Mouse (Mus musculus) C2C12 (cell line): ENCODE data around the gene Sh3tc1. TPM values are rescaled to one million over a fixed set of nuclear protein-coding genes. Genes with fewer than 3 reads are reported as not detected.

Experiments used
- H3K27me3 ChIP-seq: one replicate; pipeline ENCODE4 v1.6.1; 2011; ENCODE audit not compliant: control insufficient read depth, insufficient read depth, insufficient read length
- H3K36me3 ChIP-seq: one replicate; pipeline ENCODE4 v1.6.1; 2011; ENCODE audit not compliant: control insufficient read depth, insufficient read depth
- H3K4me3 ChIP-seq: one replicate; pipeline ENCODE4 v1.5.1; 2011; ENCODE audit warnings: mild to moderate bottlenecking, control low read depth; ENCODE audit not compliant: poor library complexity, insufficient read depth, severe bottlenecking
- H3K79me2 ChIP-seq: one replicate; pipeline ENCODE4 v1.6.1; 2011; ENCODE audit not compliant: control insufficient read depth, insufficient read depth
- H3K79me3 ChIP-seq: one replicate; pipeline ENCODE4 v1.6.1; 2011; ENCODE audit warnings: low read depth, control low read depth
- H3ac ChIP-seq: one replicate; pipeline ENCODE3; 2011; ENCODE audit warnings: low read depth; ENCODE audit not compliant: control insufficient read depth, insufficient read length
- CEBPB ChIP-seq: IDR thresholded peaks from one replicate; pipeline ENCODE4 v1.6.1; 2011; ENCODE audit warnings: low read depth, mild to moderate bottlenecking, control low read depth, moderate library complexity
- CTCF ChIP-seq: IDR thresholded peaks from one replicate; pipeline ENCODE4 v1.5.1; 2011; ENCODE audit not compliant: control insufficient read depth, insufficient read depth, insufficient read length
- FOSL1 ChIP-seq: IDR thresholded peaks from one replicate; pipeline ENCODE4 v1.8.0; 2011; ENCODE audit warnings: mild to moderate bottlenecking, low read length; ENCODE audit not compliant: poor library complexity, insufficient read depth, severe bottlenecking
- MAX ChIP-seq: IDR thresholded peaks from one replicate; pipeline ENCODE4 v1.6.1; 2011; ENCODE audit warnings: mild to moderate bottlenecking, control low read depth
- MYOD1 ChIP-seq: IDR thresholded peaks from one replicate; pipeline ENCODE4 v1.6.1; 2011; ENCODE audit warnings: low read depth; ENCODE audit not compliant: control insufficient read depth, insufficient read length
- MYOG ChIP-seq: IDR thresholded peaks from one replicate; pipeline ENCODE4 v1.6.1; 2011; ENCODE audit not compliant: control insufficient read depth, insufficient read length; ENCODE audit errors: extremely low read depth
- USF1 ChIP-seq: IDR thresholded peaks from one replicate; pipeline ENCODE4 v1.6.1; 2011; ENCODE audit warnings: low read depth, mild to moderate bottlenecking, control low read depth, moderate library complexity
- polyA plus RNA-seq: library from polyadenylated mRNA; unstranded; fragments of >200 nt; fragmentation: generic; extraction: Trizol; gene quantifications from one replicate; pipeline ENCODE4 v1.2.1, GENCODE M21; 2012; ENCODE audit warnings: missing spikeins

Sh3tc1 gene
- polyA plus RNA-seq, 1 experiment = 0.20 TPM

DNA sequence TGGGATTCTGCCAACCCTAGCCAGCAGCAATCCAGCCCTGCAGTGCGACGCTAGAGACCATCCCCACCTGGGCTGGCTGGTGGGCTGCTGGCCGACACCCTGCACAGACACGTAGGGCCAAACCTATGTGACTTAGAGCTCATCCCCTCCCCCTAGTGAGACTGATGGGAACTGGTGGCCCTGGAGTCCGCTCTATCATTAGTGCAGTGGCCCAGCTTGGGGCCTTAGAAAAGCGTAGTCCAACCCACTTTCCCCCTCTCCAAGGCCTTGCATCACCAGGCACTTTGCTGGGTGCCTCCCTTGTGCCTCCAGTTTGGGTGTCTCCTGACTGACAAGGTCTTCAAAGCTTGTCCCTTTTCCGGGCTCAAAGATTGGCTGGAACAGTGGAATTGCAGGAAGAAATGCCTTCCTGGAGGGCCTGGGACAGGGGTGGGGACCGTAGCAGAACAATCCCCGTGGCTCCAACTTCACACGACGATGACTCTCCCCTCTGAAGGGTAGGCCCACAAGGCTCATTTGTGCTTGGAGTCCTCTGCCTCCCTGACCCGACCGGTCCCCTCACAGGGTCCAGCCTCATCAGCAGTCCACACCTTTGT lies 1.5 kb upstream of the Sh3tc1 start:
- no peaks in the 10 kb centered on the region for H3K79me3 ChIP-seq
- TF ChIP-seq MYOD1 (no peak), MAX (no peak), CEBPB (no peak), MYOG (no peak), FOSL1 (no peak), CTCF (no peak), USF1 (no peak)
- no peak overlapping the region for H3ac ChIP-seq
- H3K27me3 ChIP-seq = no peaks in the 10 kb centered on the region
- H3K36me3 ChIP-seq = no peaks in the 10 kb centered on the region
- no peaks in the 10 kb centered on the region for H3K79me2 ChIP-seq
- no peak overlapping the region for H3K4me3 ChIP-seq

DNA sequence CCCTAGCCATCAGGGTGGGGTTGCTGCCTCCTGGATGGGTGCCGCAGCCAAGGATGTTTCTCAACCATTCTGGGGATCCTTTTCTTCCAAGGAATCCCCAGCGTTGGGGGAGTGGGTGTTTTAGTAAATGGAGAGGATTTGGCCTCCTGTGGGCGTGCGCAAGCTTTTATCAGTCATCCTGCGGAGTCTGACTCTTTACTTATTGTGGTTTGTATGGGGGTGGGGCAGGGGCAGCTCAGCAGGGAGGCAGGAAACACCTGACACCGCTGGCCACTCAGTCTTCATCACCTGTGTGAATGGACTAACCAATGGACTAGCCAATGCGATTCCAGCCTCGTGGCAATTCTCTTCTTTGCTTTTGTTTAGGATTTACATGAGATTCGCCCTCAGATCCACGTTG lies 929 bp upstream of the Sh3tc1 start:
- no peak overlapping the region for H3ac ChIP-seq
- H3K79me2 ChIP-seq = no peaks in the 10 kb centered on the region
- H3K4me3 ChIP-seq = no peak overlapping the region
- no peaks in the 10 kb centered on the region for H3K27me3 ChIP-seq
- TF ChIP-seq CTCF = no peak
- no peak for TF ChIP-seq FOSL1
- no peak for TF ChIP-seq USF1
- TF ChIP-seq CEBPB = no peak
- TF ChIP-seq MYOD1 = no peak
- TF ChIP-seq MAX = no peak
- no peak for TF ChIP-seq MYOG
- H3K36me3 ChIP-seq = no peaks in the 10 kb centered on the region
- no peaks in the 10 kb centered on the region for H3K79me3 ChIP-seq

DNA sequence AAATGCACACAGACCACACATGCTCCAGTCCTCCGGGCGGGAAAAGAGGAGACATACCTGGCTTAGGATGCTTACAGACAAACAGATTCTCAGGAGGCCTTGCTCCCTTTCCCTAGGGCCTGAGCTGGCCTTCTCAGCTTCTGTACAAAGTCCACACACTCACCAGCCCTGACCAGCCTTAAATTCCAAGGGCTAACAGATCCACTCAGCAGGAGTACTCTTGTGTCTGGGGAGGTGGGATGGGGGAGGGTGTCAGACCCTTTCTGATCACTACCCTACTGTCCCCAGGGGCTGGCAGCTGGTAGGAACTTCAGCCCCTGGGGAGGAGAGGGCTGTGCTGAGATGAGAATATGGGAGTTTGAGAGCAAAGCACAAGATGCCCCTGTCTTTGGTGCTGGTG lies 782 bp downstream of the Sh3tc1 start:
- H3K79me2 ChIP-seq = no peaks in the 10 kb centered on the region
- TF ChIP-seq MYOD1 = no peak
- no peak overlapping the region for H3ac ChIP-seq
- H3K4me3 ChIP-seq = no peak overlapping the region
- H3K27me3 ChIP-seq = peaks cover 9% of the 10 kb centered on the region
- H3K79me3 ChIP-seq = no peaks in the 10 kb centered on the region
- no peaks in the 10 kb centered on the region for H3K36me3 ChIP-seq

DNA sequence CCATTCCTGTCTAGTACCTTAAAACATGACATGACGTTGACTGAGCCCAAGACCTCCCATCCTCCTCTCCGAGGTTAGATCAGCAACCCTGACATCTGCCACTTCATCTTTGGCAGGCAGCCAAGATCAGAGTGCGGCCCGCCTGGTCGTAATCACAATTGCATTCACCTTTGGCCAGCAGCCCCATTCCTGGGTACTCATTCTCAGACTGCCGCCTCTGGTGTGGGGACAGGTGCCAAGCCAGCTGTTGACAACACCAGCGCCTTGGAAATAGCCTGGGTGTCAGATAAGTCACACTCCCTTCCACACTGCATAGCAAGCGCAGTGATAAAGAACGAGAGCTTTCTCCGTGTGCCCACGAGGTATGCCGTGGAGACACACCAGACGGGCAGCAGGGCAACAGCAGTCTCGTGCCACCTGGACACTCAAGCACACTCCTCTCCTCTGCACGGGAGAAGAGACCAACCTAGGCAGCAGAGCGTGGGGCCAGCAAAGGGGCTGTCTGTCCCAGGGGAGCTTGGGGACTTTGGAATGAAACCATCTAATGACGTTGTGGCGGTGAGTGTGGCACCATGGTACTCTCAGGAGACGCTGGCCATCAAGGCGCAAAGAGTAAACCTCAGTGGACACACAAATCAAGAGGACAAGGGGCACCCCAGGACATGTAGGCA lies 2.4 kb downstream of the Sh3tc1 start:
- Histone ChIP-seq H3K27me3 (peaks cover 22% of the 10 kb centered on the region), H3K79me3 (no peaks in the 10 kb centered on the region), H3ac (no peak overlapping the region), H3K4me3 (no peak overlapping the region), H3K79me2 (no peaks in the 10 kb centered on the region), H3K36me3 (no peaks in the 10 kb centered on the region)
- TF ChIP-seq CTCF = no peak
- TF ChIP-seq MYOG = no peak
- no peak for TF ChIP-seq FOSL1
- no peak for TF ChIP-seq CEBPB
- TF ChIP-seq MYOD1 = no peak
- no peak for TF ChIP-seq USF1
- TF ChIP-seq MAX = no peak

DNA sequence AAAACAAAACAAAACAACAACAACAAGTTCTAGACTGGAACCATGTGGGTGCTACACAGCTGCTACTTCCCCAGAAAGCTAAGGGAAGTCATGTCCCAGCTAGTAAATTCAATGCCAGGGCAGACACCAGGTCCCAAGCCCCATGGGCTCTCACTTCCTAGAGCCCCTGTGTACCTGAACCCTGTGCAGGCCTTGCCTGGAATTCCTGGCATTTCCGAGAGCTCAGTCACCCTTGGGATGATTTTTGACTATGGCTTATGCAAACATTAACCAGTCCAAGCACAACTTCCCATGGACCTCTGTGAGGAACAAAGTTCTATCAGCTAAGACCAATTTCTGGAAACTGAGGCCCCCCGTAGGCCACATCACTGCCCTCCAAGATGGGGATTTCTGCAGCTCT lies 6.3 kb downstream of the Sh3tc1 start:
- Histone ChIP-seq H3ac (no peak overlapping the region), H3K27me3 (peaks cover 23% of the 10 kb centered on the region), H3K79me2 (no peaks in the 10 kb centered on the region), H3K36me3 (no peaks in the 10 kb centered on the region), H3K79me3 (no peaks in the 10 kb centered on the region), H3K4me3 (no peak overlapping the region)
- TF ChIP-seq CEBPB (no peak), USF1 (no peak), MYOD1 (no peak), FOSL1 (no peak), MAX (no peak), CTCF (no peak), MYOG (no peak)

DNA sequence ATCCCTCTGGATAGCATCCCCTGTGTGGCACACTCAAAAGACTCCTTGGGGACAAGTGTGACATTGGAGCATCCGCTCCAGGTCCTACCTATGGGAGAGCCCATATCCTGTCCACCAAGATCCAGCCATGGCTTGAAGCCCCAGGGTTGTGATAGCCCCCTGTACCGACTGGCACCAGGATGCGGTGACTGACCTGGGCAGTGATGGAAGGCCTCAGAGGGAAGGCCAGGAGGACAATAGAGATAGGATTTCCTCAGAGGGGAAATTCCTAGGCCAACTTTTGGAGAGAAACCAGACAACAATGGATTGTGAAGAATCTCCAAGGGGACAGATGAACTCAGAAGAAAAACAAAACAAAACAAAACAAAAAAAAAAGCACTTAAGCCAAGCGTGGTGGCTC lies 8.8 kb downstream of the Sh3tc1 start:
- Histone ChIP-seq H3K27me3 (peaks cover 23% of the 10 kb centered on the region), H3K79me2 (no peaks in the 10 kb centered on the region), H3K36me3 (no peaks in the 10 kb centered on the region), H3K79me3 (no peaks in the 10 kb centered on the region), H3ac (no peak overlapping the region), H3K4me3 (no peak overlapping the region)
- TF ChIP-seq CTCF (no peak), CEBPB (no peak), MYOG (no peak), MYOD1 (no peak), FOSL1 (no peak), USF1 (no peak), MAX (no peak)
